Comparison of ENCODE assay signal across 11 mouse cellular contexts in the genomic region with DNA sequence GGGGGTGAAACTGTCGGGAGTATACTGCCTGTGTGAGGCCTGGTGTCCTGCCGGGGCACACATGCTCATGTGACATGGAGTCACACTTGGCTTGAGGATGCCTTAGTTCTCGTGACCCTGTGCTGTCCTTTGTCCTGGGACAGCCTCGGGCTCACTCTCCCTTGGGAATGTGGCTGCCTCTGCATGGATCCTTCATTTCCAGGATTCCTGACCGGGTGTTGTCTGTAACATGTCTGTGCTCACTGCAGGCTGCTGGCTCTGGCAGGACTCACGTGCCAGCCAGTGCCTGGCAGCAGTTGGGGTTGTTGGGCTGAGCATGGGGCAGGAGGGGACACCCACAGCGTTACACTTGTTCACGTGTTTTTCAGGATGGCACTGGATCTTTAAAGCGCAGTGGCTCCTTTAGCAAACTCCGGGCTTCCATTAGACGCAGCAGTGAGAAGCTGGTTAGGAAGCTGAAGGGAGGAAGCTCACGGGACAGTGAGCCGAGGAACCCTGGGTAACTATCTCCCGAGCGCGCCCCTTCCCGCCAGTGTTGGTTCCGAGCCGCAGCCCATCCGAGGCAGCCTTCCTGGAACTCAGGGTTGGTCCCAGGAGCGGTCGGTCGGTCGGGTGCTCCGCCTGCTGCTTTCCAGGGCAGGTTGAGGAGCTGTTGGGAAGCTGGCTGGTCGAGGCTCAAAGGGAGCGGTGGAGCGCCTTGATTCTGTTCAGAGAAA. TPM values are rescaled to one million over a fixed set of nuclear protein-coding genes. Genes with fewer than 3 reads are reported as not detected.
DNase-seq lines count a peak whose midpoint lies in the region; ATAC-seq and TF ChIP-seq lines count a peak whose summit lies in the region.
"Had no signal": no experiment of that assay in that cellular context is flagged by ENCODE, and none has a peak within 500 bp of the region (broad histone marks: within the 10 kb centered on the region; RNA-seq: fewer than 3 reads in every experiment).

No protein-coding gene starts in this region.

- no peak for TF ChIP-seq CTCF in gastrocnemius, adult 2 months (IDR thresholded peaks at IDR 0.05)
- TF ChIP-seq CTCF in lung, adult 2 months (IDR thresholded peaks at IDR 0.05; ENCODE audit: insufficient read depth, low read length): no peak
- no peak for TF ChIP-seq CTCF in heart, postnatal 0 days (IDR thresholded peaks at IDR 0.05; ENCODE audit: low read depth)

- no peak overlapping the region for H3K9ac ChIP-seq in heart, postnatal 0 days (replicated peaks; ENCODE audit: low read depth, low read length)
- no peak overlapping the region for H3K9ac ChIP-seq in midbrain, embryonic 11.5 days (ENCODE audit: low read length)
- H3K9ac ChIP-seq: heart, embryonic 15.5 days; midbrain, embryonic 13.5 days had no signal

- peak; percentile 37 for DNase-seq in gastrocnemius, adult 2 months
- no peak for DNase-seq in gastrocnemius, postnatal 10 days
- peak; percentile 56 for DNase-seq in lung, postnatal 10 days
- no peak for DNase-seq in lung, adult 2 months
- peak; percentile 21 for DNase-seq in heart, postnatal 0 days (ENCODE audit: low spot score)
- no peak for DNase-seq in thymus, postnatal 10 days (ENCODE audit: low spot score in 2 of 2)
- DNase-seq in midbrain, embryonic 11.5 days (ENCODE audit: low spot score, missing footprints): no peak
- DNase-seq: B cell, adult 2 months had no signal

- no peaks in the 10 kb centered on the region for H3K9me3 ChIP-seq in heart, postnatal 0 days (replicated peaks; ENCODE audit: control insufficient read depth, low read length)
- H3K9me3 ChIP-seq in midbrain, embryonic 11.5 days (ENCODE audit: control insufficient read depth, low read length): no peaks in the 10 kb centered on the region
- H3K9me3 ChIP-seq: heart, embryonic 15.5 days; midbrain, embryonic 13.5 days had no signal

- peak overlapping the region; percentile 70; the same call in 1 of the 2 replicates for H3K27ac ChIP-seq in gastrocnemius, adult 2 months
- H3K27ac ChIP-seq in heart, postnatal 0 days (ENCODE audit: low read depth): peak overlapping the region; percentile 43; the same call in 1 of the 2 replicates
- H3K27ac ChIP-seq in midbrain, embryonic 11.5 days (ENCODE audit: low read depth, low read length): no peak overlapping the region
- H3K27ac ChIP-seq: midbrain, embryonic 13.5 days had no signal

- no peak overlapping the region for H3K4me3 ChIP-seq in gastrocnemius, adult 2 months
- H3K4me3 ChIP-seq in lung, adult 2 months (replicated peaks; ENCODE audit: extremely low read depth, low read depth, low read length): no peak overlapping the region
- H3K4me3 ChIP-seq in heart, postnatal 0 days (ENCODE audit: low read depth, low read length): no peak overlapping the region
- no peak overlapping the region for H3K4me3 ChIP-seq in midbrain, embryonic 11.5 days (ENCODE audit: low read depth, low read length)
- H3K4me3 ChIP-seq: heart, embryonic 15.5 days; midbrain, embryonic 13.5 days had no signal

- H3K4me1 ChIP-seq in lung, adult 2 months (ENCODE audit: control insufficient read depth, insufficient read depth, low read length): no peaks in the 10 kb centered on the region
- H3K4me1 ChIP-seq in heart, postnatal 0 days (ENCODE audit: control insufficient read depth, insufficient read depth): no peaks in the 10 kb centered on the region
- no peaks in the 10 kb centered on the region for H3K4me1 ChIP-seq in midbrain, embryonic 11.5 days (ENCODE audit: control insufficient read depth, insufficient read depth, low read length)
- H3K4me1 ChIP-seq: midbrain, embryonic 13.5 days had no signal

- ATAC-seq in heart, postnatal 0 days (ENCODE audit: insufficient read depth, low read depth): peak; percentile 32; the same call in 1 of the 2 replicates
- ATAC-seq in erythroid progenitor cell, adult 5-6 weeks (replicated peaks; ENCODE audit: low FRiP score, poor library complexity, severe bottlenecking): no peak
- no peak for ATAC-seq in midbrain, embryonic 11.5 days (ENCODE audit: low FRiP score)
- ATAC-seq: midbrain, embryonic 13.5 days had no signal

- WGBS in lung, adult 2 months: 86% methylated on average over 28 of the region's 28 CpGs
- WGBS in heart, postnatal 0 days: 86% methylated on average over 28 of the region's 28 CpGs
- 91% methylated on average over 28 of the region's 28 CpGs for WGBS in midbrain, embryonic 11.5 days

- intact Hi-C loops in gastrocnemius, adult 2 months (cut with DNase I): no loop called here

- TF ChIP-seq POLR2A in lung, adult 2 months (IDR thresholded peaks at IDR 0.05; ENCODE audit: borderline replicate concordance, extremely low read depth, low read depth, low read length): no peak

- no peak; the same call in 1 of the 2 replicates for TF ChIP-seq EP300 in heart, postnatal 0 days (IDR thresholded peaks at IDR 0.05; ENCODE audit: low read depth)

- no peaks in the 10 kb centered on the region for H3K27me3 ChIP-seq in heart, postnatal 0 days (ENCODE audit: control insufficient read depth, insufficient read depth, low read length)
- no peaks in the 10 kb centered on the region for H3K27me3 ChIP-seq in midbrain, embryonic 11.5 days (ENCODE audit: control insufficient read depth, insufficient read depth, low read length)
- H3K27me3 ChIP-seq: heart, embryonic 15.5 days; midbrain, embryonic 13.5 days had no signal

- no peak overlapping the region for H3K4me2 ChIP-seq in heart, postnatal 0 days (ENCODE audit: low read depth, low read length)
- no peak overlapping the region for H3K4me2 ChIP-seq in midbrain, embryonic 11.5 days
- H3K4me2 ChIP-seq: heart, embryonic 15.5 days; midbrain, embryonic 13.5 days had no signal

- H3K36me3 ChIP-seq in heart, postnatal 0 days (replicated peaks; ENCODE audit: control insufficient read depth, insufficient read depth, low read length): peaks cover 75% of the 10 kb centered on the region
- peaks cover 19% of the 10 kb centered on the region for H3K36me3 ChIP-seq in midbrain, embryonic 11.5 days (ENCODE audit: control insufficient read depth, insufficient read depth, low read length)

RNA-seq across cellular contexts. Expression of gene Xrcc3, which starts 18.3 kb away (rescaled TPM):
- total RNA-seq in gastrocnemius, adult 2 months (2021): under 1 TPM in 1 of 2 experiments, not detected in 1; 0.47 TPM
- 1 to 10 TPM; 1.6 to 2.0 TPM for total RNA-seq in gastrocnemius, postnatal 10 days (2021)
- polyA plus RNA-seq in lung, adult 2 months (2012; rRNA removed): 3.2 and 3.6 TPM in 2 replicates
- 3.5 and 40.9 TPM in 2 replicates for total RNA-seq in heart, postnatal 0 days (2014; rRNA removed; ENCODE audit: low replicate concordance)
- 1.6 and 2.0 TPM in 2 replicates for polyA plus RNA-seq in heart, postnatal 0 days (2015; fragmentation: Nextera tagmentation; extraction: Ambion mirVana)
- total RNA-seq in erythroid progenitor cell, adult 5-6 weeks (2015; ENCODE audit: low replicate concordance): 8.0 and 12.3 TPM in 2 replicates
- total RNA-seq in erythroid progenitor cell, adult 5-6 weeks (2017; ENCODE audit: low replicate concordance): 5.3 and 28.4 TPM in 2 replicates
- polyA plus RNA-seq in midbrain, embryonic 11.5 days (2014; fragmentation: Nextera tagmentation; extraction: Ambion mirVana): 11.1 and 12.6 TPM in 2 replicates

RNA-seq across cellular contexts. Expression of gene Zfyve21, which starts 18.6 kb away (rescaled TPM):
- 10 to 100 TPM; 15.6 to 18.0 TPM for total RNA-seq in gastrocnemius, adult 2 months (2021)
- 10 to 100 TPM; 19.6 to 21.9 TPM for total RNA-seq in gastrocnemius, postnatal 10 days (2021)
- polyA plus RNA-seq in lung, adult 2 months (2012; rRNA removed): 79.8 and 83.4 TPM in 2 replicates
- 75.9 and 85.0 TPM in 2 replicates for total RNA-seq in heart, postnatal 0 days (2014; rRNA removed; ENCODE audit: low replicate concordance)
- polyA plus RNA-seq in heart, postnatal 0 days (2015; fragmentation: Nextera tagmentation; extraction: Ambion mirVana): 91.1 and 106 TPM in 2 replicates
- total RNA-seq in erythroid progenitor cell, adult 5-6 weeks (2015; ENCODE audit: low replicate concordance): 4.2 and 9.4 TPM in 2 replicates
- total RNA-seq in erythroid progenitor cell, adult 5-6 weeks (2017; ENCODE audit: low replicate concordance): 5.6 and 8.4 TPM in 2 replicates
- 63.7 and 64.1 TPM in 2 replicates for polyA plus RNA-seq in midbrain, embryonic 11.5 days (2014; fragmentation: Nextera tagmentation; extraction: Ambion mirVana)

RNA-seq across cellular contexts. Expression of gene Klc1, which starts 36.7 kb away (rescaled TPM):
- 10 to 100 TPM; 61.5 to 75.9 TPM for total RNA-seq in gastrocnemius, adult 2 months (2021)
- total RNA-seq in gastrocnemius, postnatal 10 days (2021): 10 to 100 TPM; 81.0 to 96.2 TPM
- 101 and 113 TPM in 2 replicates for polyA plus RNA-seq in lung, adult 2 months (2012; rRNA removed)
- 82.7 and 129 TPM in 2 replicates for total RNA-seq in heart, postnatal 0 days (2014; rRNA removed; ENCODE audit: low replicate concordance)
- polyA plus RNA-seq in heart, postnatal 0 days (2015; fragmentation: Nextera tagmentation; extraction: Ambion mirVana): 86.8 and 90.9 TPM in 2 replicates
- 18.0 and 31.7 TPM in 2 replicates for total RNA-seq in erythroid progenitor cell, adult 5-6 weeks (2015; ENCODE audit: low replicate concordance)
- 38.2 and 63.6 TPM in 2 replicates for total RNA-seq in erythroid progenitor cell, adult 5-6 weeks (2017; ENCODE audit: low replicate concordance)
- polyA plus RNA-seq in midbrain, embryonic 11.5 days (2014; fragmentation: Nextera tagmentation; extraction: Ambion mirVana): 282 and 288 TPM in 2 replicates

Comparison
In these comparisons a context has a peak if more than half of its experiments do, and no peak if none do; other contexts are left out.
1. DNase-seq: peak in gastrocnemius, adult 2 months (single experiment), lung, postnatal 10 days (single experiment) and heart, postnatal 0 days (single experiment); none in gastrocnemius, postnatal 10 days (single experiment), lung, adult 2 months (single experiment), thymus, postnatal 10 days (0 of 2) and midbrain, embryonic 11.5 days (single experiment).